Mouse (Mus musculus): ENCODE results near the gene 2010111I01Rik. TPM values are rescaled to one million over a fixed set of nuclear protein-coding genes. Genes with fewer than 3 reads are reported as not detected.

Gene 2010111I01Rik
- polyA plus RNA-seq, 1 experiment from 2014 or later: 23.9 TPM

DNA sequence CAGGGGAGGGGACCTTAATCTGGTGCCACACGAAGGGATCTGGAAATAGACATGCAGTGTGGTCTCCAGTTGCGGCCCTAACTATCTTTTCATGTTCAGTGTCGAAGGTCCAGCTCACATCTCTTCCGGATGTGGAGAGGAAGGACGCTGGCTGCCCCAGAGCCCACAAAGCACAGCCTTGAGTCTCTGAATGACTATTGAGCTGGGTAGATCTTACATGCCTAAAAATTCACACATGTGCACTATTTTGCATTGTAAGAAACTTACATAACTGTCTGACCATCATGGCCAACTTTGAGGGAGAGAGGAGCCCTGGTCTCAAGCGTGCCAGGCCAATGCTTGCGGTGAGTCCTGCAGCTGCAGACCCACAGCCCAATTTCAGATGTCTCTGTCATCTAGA lies 284.5 kb downstream of the 2010111I01Rik start:
- Histone ChIP-seq H3K27me3 (no peaks in the 10 kb centered on the region), H3K36me3 (ENCODE audit: poor library complexity, severe bottlenecking) (no peaks in the 10 kb centered on the region), H3K4me3 (no peak overlapping the region), H3K9me3 (replicated peaks) (no peaks in the 10 kb centered on the region), H3K4me2 (no peak overlapping the region), H3K27ac (no peak overlapping the region), H3K9ac (no peak overlapping the region), H3K4me1 (peaks cover 23% of the 10 kb centered on the region)
- ATAC-seq: no peak
- WGBS: 90% methylated on average over 7 of the region's 7 CpGs

DNA sequence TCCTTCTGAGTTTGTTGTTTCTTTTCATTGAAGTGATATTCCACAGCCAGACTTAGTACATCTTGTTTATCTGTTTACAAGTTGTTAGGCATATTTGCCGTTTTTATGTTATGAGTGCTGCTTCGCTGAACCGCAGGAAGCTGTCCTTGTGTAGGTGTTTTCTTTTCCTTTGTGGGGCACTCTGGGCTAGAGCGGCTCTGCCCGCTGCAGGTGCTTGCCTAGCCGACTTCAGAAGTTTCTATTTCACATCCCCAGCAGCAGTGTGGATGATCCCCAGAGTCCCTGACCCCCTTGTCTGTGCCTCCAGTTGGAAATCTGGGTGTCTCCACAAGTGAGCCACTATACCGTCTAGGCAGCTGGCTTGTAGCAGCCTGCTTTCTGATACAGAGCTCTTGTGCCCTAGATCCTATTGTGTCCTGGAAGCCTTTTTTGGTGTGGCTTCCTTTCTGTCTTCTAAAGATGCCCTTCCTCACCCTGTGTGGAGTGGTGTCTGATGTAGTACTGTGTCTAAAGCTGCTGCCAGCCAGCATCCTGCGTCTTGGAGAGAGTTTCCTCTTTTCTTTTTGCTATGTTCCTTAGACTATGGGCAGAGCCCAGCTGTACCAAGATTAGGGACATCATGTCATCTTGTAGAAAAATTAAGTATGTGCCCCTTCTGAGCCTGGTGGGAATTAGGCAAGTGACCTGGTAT lies 285.2 kb downstream of the 2010111I01Rik start:
- Histone ChIP-seq H3K4me1 (peaks cover 17% of the 10 kb centered on the region), H3K36me3 (ENCODE audit: poor library complexity, severe bottlenecking) (no peaks in the 10 kb centered on the region), H3K27ac (no peak overlapping the region), H3K4me3 (no peak overlapping the region), H3K27me3 (no peaks in the 10 kb centered on the region), H3K9ac (no peak overlapping the region), H3K4me2 (no peak overlapping the region), H3K9me3 (replicated peaks) (no peaks in the 10 kb centered on the region)
- no peak for ATAC-seq
- WGBS: 83% methylated on average over 8 of the region's 8 CpGs

DNA sequence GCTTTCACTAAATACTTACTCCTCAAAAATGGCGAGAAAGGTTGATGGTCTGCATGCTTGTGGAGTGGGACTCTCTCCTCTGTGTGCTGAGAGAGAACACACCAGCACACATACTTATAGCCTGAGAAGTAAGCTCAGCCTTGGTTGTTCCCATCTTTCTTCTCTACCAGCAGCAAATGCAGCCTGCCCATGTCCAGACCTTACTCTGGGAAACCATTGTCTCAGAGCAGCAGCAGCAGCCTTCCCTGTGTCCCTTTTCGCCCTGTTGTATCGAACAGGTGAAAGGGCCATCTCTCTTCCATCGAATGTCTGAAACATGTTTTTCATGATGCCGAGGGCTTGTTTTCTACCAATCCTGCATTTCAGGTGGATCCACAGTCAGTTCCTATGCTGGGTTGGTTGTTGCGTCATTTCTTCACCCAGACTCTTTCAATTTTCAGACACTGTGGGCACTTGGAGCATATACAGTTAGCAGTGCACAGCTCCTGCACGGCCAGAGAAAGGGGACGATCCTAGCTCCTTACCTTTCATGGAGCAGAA lies 285.8 kb downstream of the 2010111I01Rik start:
- Histone ChIP-seq H3K9me3 (replicated peaks) (no peaks in the 10 kb centered on the region), H3K9ac (no peak overlapping the region), H3K36me3 (ENCODE audit: poor library complexity, severe bottlenecking) (no peaks in the 10 kb centered on the region), H3K4me1 (peaks cover 11% of the 10 kb centered on the region), H3K4me3 (no peak overlapping the region), H3K27ac (no peak overlapping the region), H3K27me3 (no peaks in the 10 kb centered on the region), H3K4me2 (no peak overlapping the region)
- WGBS: 90% methylated on average over 8 of the region's 8 CpGs
- ATAC-seq: no peak

DNA sequence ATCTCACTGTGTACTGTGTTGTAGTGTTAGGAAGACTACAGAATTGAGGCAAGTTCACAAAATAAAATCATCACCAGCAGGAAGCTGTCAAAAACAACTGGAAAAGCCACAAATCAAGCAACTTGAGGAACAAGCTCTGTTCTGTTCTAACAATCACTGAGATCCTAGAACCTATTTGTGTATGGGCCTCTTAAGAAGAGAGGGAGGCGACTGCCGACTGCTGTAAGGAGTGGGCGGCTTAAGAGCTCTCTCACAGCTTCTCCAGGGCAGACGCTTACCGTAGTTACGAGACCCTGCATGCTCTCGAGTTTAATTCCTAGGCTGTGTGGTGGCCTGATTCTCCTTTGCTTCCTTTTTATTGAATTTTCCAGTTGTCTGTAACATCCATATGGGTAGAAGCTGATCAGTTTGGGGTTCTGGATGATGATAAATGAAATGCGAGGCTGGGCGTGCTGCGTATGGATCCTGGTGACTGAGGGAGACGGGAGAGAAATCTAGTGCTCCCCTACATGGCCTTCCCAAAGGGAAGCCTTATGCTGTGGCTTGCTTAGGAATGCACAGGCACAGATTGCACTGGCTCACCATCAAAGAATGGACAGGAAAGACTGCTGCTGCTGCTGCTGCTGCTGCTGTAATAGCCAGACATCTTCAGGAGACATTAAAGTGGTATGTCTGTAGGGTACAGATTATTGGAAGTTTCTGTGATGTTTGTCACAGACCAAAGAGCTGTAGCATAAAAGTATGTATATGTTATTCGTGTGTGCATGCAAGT lies 286.6 kb downstream of the 2010111I01Rik start:
- Histone ChIP-seq H3K9me3 (replicated peaks) (no peaks in the 10 kb centered on the region), H3K27ac (no peak overlapping the region), H3K9ac (no peak overlapping the region), H3K4me1 (0 out of 2 replicates have a peak, but pooled peaks cover 3% of the 10 kb centered on the region), H3K27me3 (no peaks in the 10 kb centered on the region), H3K4me2 (no peak overlapping the region), H3K4me3 (no peak overlapping the region), H3K36me3 (ENCODE audit: poor library complexity, severe bottlenecking) (no peaks in the 10 kb centered on the region)
- WGBS: 64% methylated on average over 12 of the region's 12 CpGs
- no peak for ATAC-seq

DNA sequence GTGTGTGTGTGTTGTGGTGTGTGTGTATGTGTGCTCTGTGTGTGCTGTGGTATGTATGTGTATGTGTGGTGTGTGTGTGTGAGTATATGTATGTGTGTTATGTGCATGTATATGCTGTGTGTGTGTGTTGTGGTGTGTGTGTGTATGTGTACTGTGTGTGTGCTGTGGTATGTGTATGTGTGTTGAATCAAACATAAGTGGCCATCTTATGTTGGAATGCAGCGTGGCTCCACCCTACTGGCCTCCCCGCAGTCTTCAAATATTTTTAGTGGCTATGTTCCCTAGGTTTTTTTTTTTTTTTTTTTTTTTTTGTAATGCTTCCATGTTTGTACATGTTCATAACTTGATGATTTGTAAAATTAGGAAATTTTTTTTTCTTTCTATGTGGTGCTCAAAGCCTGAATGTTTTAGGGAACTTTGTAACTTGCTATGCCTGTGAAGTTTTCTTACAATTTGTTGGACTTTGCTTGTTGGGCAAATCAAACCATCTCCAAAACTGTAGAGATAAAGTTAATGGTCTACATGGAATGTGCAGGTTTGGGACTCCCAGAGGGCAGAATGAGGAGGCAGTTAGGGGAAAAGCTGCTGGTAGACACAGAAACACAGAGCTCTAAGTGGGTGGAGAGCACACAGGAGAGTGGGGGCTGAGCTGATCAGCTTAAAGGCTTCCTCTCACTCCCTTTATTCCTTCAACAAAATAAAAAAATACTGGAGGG lies 287.8 kb downstream of the 2010111I01Rik start:
- H3K27ac ChIP-seq: no peak overlapping the region
- no peak for ATAC-seq
- no peaks in the 10 kb centered on the region for H3K4me1 ChIP-seq
- WGBS: 96% methylated on average over 2 of the region's 2 CpGs
- no peaks in the 10 kb centered on the region for H3K9me3 ChIP-seq (replicated peaks)
- H3K36me3 ChIP-seq (ENCODE audit: poor library complexity, severe bottlenecking): peaks cover 4% of the 10 kb centered on the region; the same call in 1 of the 2 replicates
- H3K4me3 ChIP-seq: no peak overlapping the region
- no peak overlapping the region for H3K9ac ChIP-seq
- H3K27me3 ChIP-seq: no peaks in the 10 kb centered on the region
- no peak overlapping the region for H3K4me2 ChIP-seq

DNA sequence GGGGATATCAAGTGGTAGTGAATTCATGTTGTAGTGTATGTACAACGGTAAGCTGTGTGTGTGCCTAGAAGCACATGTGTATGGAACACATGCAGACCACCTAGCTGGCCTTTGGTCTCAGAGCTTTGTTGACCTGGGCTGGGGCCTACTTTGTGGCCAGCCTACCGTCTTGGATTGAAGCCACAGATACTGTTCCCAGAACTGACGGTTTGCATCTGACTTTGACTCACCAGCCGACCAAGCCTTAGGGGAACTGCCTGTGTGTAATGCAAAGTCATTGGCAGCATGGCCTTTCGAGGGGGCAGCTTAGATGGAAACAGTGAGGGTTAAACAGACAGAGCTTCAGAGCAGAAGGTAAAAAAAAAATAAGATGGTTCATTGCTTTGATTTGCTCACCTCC lies 288.5 kb downstream of the 2010111I01Rik start:
- Histone ChIP-seq H3K27me3 (no peaks in the 10 kb centered on the region), H3K4me2 (no peak overlapping the region), H3K9ac (no peak overlapping the region), H3K36me3 (ENCODE audit: poor library complexity, severe bottlenecking) (peaks cover 4% of the 10 kb centered on the region; the same call in 1 of the 2 replicates), H3K27ac (no peak overlapping the region), H3K4me3 (no peak overlapping the region), H3K9me3 (replicated peaks) (no peaks in the 10 kb centered on the region), H3K4me1 (no peaks in the 10 kb centered on the region)
- no peak for ATAC-seq
- 84% methylated on average over 5 of the region's 5 CpGs for WGBS

DNA sequence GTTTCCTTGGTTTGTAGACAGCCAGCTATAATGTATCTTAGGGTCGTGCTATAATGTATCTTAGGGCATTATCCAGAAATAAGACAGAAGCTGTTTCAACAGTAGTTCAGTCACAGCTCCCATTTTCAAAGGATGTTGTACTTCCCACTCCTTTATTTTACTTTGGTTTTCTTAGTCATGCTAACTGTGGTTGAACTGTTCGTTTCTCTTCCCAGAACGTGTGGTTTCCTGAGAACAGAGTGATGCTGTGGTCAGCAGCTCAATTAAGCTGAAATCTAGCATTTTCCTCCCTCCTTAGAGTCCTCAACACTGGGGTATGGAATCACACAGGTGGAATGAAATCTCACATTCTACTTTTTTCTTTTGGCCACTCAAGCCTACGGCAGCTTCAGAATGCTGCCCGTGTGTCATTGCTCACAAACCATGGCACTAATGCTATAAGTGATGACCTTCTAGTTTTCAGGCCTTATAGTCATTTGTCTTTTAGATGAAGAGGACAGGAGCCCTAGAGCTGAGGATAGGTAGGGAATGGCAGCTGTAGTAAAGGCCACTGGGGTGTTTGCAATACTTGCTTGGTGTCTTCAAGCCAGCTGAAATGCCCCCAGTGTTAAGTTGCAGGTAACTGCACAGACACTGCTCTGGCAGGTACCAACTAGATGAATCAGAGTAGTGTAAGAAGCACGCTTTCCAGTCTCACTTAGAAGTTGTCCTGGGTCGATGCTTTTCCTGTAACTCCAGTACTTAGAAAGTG lies 289.4 kb downstream of the 2010111I01Rik start:
- H3K4me1 ChIP-seq: no peaks in the 10 kb centered on the region
- H3K27ac ChIP-seq: no peak overlapping the region
- ATAC-seq: no peak
- no peaks in the 10 kb centered on the region for H3K9me3 ChIP-seq (replicated peaks)
- H3K9ac ChIP-seq: no peak overlapping the region
- peaks cover 4% of the 10 kb centered on the region; the same call in 1 of the 2 replicates for H3K36me3 ChIP-seq (ENCODE audit: poor library complexity, severe bottlenecking)
- H3K4me3 ChIP-seq: no peak overlapping the region
- H3K27me3 ChIP-seq: no peaks in the 10 kb centered on the region
- WGBS: 90% methylated on average over 7 of the region's 7 CpGs
- H3K4me2 ChIP-seq: no peak overlapping the region

DNA sequence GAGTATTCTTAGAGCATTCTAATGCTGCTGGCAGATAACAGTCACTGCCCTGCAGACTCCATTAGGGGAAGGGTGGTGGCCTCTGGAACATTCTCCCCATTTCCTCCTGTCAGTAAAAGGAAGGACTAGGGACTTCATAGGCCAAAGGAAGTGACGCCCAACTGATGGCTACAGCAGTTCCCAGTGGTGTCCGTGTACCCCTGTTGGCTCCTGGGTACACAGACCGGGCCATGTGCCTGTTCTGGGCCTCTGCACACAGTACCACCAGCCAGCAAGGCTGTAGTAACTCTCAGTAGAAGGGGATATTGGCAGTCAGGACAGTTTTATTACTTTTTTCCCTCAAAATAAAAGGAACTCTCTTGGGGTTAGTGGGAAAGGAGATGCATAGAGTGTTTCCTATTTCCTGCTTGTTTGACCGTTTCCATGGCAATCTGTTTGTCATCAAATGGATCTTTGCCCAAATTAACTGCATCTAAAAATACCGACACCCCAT lies 290.9 kb downstream of the 2010111I01Rik start:
- H3K9ac ChIP-seq: no peak overlapping the region
- WGBS: 92% methylated on average over 5 of the region's 5 CpGs
- peaks cover 6% of the 10 kb centered on the region for H3K4me1 ChIP-seq
- H3K27me3 ChIP-seq: no peaks in the 10 kb centered on the region
- no peaks in the 10 kb centered on the region for H3K9me3 ChIP-seq (replicated peaks)
- no peak overlapping the region for H3K27ac ChIP-seq
- H3K36me3 ChIP-seq (ENCODE audit: poor library complexity, severe bottlenecking): peaks cover 4% of the 10 kb centered on the region; the same call in 1 of the 2 replicates
- H3K4me3 ChIP-seq: no peak overlapping the region
- no peak overlapping the region for H3K4me2 ChIP-seq
- no peak for ATAC-seq

DNA sequence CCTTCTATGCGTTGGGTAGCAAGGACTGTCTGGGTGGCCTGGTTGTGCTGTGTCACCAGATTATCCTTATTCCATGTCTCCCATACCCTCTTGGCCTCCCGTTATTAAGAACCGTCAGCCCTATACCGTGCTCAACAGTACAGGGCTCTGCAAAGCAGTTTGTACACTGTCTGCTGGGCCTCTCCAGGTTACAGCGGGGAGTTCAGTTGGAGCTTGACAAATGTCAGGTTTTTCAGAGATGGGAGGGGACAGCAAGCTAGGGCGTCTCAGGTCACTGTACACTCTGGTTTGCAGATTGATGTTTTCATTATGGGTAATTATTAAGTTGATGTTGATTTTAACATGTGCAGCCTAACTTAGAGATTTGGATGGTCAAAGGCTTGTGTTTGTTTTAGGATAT lies 291.5 kb downstream of the 2010111I01Rik start:
- ATAC-seq: no peak
- H3K9ac ChIP-seq: no peak overlapping the region
- no peak overlapping the region for H3K27ac ChIP-seq
- no peaks in the 10 kb centered on the region for H3K27me3 ChIP-seq
- H3K9me3 ChIP-seq (replicated peaks): no peaks in the 10 kb centered on the region
- no peak overlapping the region for H3K4me3 ChIP-seq
- 89% methylated on average over 6 of the region's 6 CpGs for WGBS
- H3K4me1 ChIP-seq: peaks cover 12% of the 10 kb centered on the region
- no peak overlapping the region for H3K4me2 ChIP-seq
- peaks cover 4% of the 10 kb centered on the region; the same call in 1 of the 2 replicates for H3K36me3 ChIP-seq (ENCODE audit: poor library complexity, severe bottlenecking)

DNA sequence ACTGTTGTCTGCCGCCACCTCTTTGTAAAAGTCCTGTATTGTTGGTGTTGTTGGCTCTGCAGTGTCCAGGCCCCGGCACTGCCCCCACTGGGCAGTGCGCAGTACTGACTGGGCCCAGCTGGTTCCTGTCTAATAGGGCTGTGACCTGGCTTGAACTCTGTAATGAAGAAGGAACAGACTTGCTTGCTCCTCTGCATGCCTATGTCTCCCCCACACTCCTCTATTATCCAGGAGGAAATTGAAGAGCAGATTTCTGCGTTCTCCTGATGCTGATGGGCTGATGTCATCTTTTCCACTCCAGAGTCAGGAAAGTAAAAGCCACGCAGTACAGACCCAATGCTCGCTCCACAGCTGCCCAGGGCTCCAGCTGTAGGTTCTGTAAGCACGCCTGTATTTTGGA lies 292.1 kb downstream of the 2010111I01Rik start:
- Histone ChIP-seq H3K36me3 (ENCODE audit: poor library complexity, severe bottlenecking) (peaks cover 4% of the 10 kb centered on the region; the same call in 1 of the 2 replicates), H3K9ac (no peak overlapping the region), H3K4me3 (no peak overlapping the region), H3K4me1 (peaks cover 17% of the 10 kb centered on the region), H3K9me3 (replicated peaks) (no peaks in the 10 kb centered on the region), H3K27me3 (no peaks in the 10 kb centered on the region), H3K4me2 (no peak overlapping the region), H3K27ac (no peak overlapping the region)
- ATAC-seq: no peak
- WGBS: 68% methylated on average over 7 of the region's 7 CpGs

DNA sequence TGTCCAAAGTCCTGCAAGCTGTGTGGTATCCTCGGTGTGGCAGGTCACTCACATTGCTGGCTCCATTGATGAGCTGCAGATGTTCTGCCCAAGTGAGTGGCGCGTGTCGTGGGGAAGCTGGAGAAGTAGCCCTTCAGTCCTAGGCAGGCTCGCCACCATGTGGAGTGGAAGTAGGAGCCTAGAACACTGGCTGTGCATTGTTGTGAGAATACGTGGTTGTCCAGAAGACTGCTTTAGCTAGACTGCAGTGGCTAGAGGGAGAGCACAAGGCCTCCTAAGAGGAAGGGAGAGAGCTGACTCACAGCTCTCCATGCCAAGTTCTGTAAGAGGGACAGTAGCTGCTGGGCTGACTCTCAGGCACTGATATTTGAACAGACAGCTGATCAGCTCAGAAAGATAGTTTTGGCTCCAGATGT lies 293.5 kb downstream of the 2010111I01Rik start:
- no peaks in the 10 kb centered on the region for H3K27me3 ChIP-seq
- no peak overlapping the region for H3K27ac ChIP-seq
- H3K4me3 ChIP-seq: no peak overlapping the region
- no peak overlapping the region for H3K9ac ChIP-seq
- H3K9me3 ChIP-seq (replicated peaks): no peaks in the 10 kb centered on the region
- H3K36me3 ChIP-seq (ENCODE audit: poor library complexity, severe bottlenecking): peaks cover 4% of the 10 kb centered on the region; the same call in 1 of the 2 replicates
- 85% methylated on average over 6 of the region's 6 CpGs for WGBS
- H3K4me2 ChIP-seq: no peak overlapping the region
- H3K4me1 ChIP-seq: peaks cover 17% of the 10 kb centered on the region
- no peak for ATAC-seq
